Mouse (Mus musculus) thymus, adult 2 months (tissue): ENCODE measurements around the gene 9930104L06Rik.

Experiments
- CTCF ChIP-seq: fragments of 200-500 bp; IDR thresholded peaks from 2 replicates; pipeline ENCODE4 v1.5.1; 2012; ENCODE audit warnings: mild to moderate bottlenecking, control low read depth, low read length, moderate library complexity, borderline replicate concordance; ENCODE audit not compliant: control insufficient read depth, poor library complexity, insufficient read depth; ENCODE audit errors: extremely low read depth
- POLR2A ChIP-seq: fragments of 200-500 bp; IDR thresholded peaks from 2 replicates; pipeline ENCODE4 v1.6.1; 2012; ENCODE audit warnings: mild to moderate bottlenecking, low read length, control low read depth, moderate library complexity; ENCODE audit not compliant: control insufficient read depth, poor library complexity, insufficient read depth; ENCODE audit errors: extremely low read depth

- TF ChIP-seq CTCF = no peak
- no peak for TF ChIP-seq POLR2A
Observed at GRCm38 (mm10) chr4:124962576-124962975, 25.7 kb downstream of the 9930104L06Rik start.
